ENCODE assay signal across 8 mouse cellular contexts in the genomic region with DNA sequence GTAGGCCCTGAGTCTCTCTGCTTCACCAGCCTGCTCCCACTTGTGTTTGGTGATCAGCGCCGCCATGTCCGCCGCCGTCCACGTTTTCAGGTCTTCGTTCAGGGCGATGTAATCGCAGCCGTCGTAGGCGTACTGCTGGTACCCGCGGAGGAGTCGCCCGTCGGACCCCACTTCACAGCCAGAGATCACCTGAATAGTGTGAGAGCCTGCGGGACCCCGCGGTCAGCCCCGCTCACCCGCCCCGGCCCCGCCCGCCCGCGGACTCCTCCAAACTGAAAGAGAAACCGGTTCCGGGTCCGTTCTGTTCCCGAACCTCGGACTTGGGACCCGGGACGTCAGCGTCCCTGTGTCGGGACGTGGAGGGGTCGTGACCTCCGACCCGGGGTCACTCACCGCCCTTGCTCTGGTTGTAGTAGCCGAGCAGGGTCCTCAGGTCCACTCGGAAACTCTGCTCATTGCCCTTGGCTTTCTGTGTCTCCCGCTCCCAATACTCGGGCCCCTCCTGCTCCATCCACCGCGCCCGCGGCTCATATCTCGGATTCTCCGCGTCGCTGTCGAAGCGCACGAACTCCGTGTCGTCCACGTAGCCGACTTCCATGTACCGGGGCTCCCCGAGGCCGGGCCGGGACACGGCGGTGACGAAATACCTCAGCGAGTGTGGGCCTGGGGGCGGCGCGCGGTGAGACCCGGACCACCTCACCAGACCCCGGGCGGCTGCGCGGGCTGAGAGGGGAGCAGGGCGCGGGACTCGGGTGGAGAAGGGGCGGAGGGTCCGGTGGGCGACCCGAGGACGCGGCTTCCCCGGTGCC. TPM values are rescaled to one million over a fixed set of nuclear protein-coding genes. Genes with fewer than 3 reads are reported as not detected.
DNase-seq lines count a peak whose midpoint lies in the region; ATAC-seq lines count a peak whose summit lies in the region.

No protein-coding gene starts in this region.

- H3K27ac ChIP-seq in embryonic facial prominence, embryonic 14.5 days (replicated peaks; ENCODE audit: low read depth, low read length): no peak overlapping the region
- H3K27ac ChIP-seq in hindbrain, embryonic 14.5 days: no peak overlapping the region
- H3K27ac ChIP-seq in liver, embryonic 11.5 days (ENCODE audit: low read depth, low read length): no peak overlapping the region; the same call in 1 of the 2 replicates
- H3K27ac ChIP-seq in neural tube, embryonic 12.5 days: no peak overlapping the region

- 0 out of 2 replicates have a peak, but pooled peaks have one; percentile 51 for ATAC-seq in embryonic facial prominence, embryonic 14.5 days (ENCODE audit: low read depth)
- ATAC-seq in hindbrain, embryonic 14.5 days (ENCODE audit: low FRiP score): peak; percentile 8; the same call in 1 of the 2 replicates
- ATAC-seq in liver, embryonic 11.5 days (replicated peaks; ENCODE audit: low FRiP score): peak; percentile 55; the same call in 1 of the 2 replicates
- peak; percentile 48 for ATAC-seq in neural tube, embryonic 12.5 days (ENCODE audit: low FRiP score, low read depth)

- peak overlapping the region; percentile 52 for H3K4me3 ChIP-seq in embryonic facial prominence, embryonic 14.5 days (ENCODE audit: low read depth, low read length)
- peak overlapping the region; percentile 40 for H3K4me3 ChIP-seq in hindbrain, embryonic 14.5 days (replicated peaks; ENCODE audit: low read length)
- H3K4me3 ChIP-seq in liver, embryonic 11.5 days (ENCODE audit: low read depth, low read length): peak overlapping the region; percentile 69
- peak overlapping the region; percentile 50 for H3K4me3 ChIP-seq in neural tube, embryonic 12.5 days

- H3K27me3 ChIP-seq in embryonic facial prominence, embryonic 14.5 days (replicated peaks; ENCODE audit: control insufficient read depth, insufficient read depth, low read length): peaks cover 45% of the 10 kb centered on the region
- H3K27me3 ChIP-seq in hindbrain, embryonic 14.5 days (ENCODE audit: control insufficient read depth, insufficient read depth, low read length): peaks cover 32% of the 10 kb centered on the region
- H3K27me3 ChIP-seq in liver, embryonic 11.5 days (replicated peaks; ENCODE audit: control insufficient read depth, insufficient read depth, low read length): peaks cover 16% of the 10 kb centered on the region
- peaks cover 27% of the 10 kb centered on the region for H3K27me3 ChIP-seq in neural tube, embryonic 12.5 days (replicated peaks)

- H3K36me3 ChIP-seq in embryonic facial prominence, embryonic 14.5 days (ENCODE audit: control insufficient read depth, insufficient read depth, low read length): no peaks in the 10 kb centered on the region
- H3K36me3 ChIP-seq in hindbrain, embryonic 14.5 days (replicated peaks; ENCODE audit: control insufficient read depth, insufficient read depth): no peaks in the 10 kb centered on the region
- H3K36me3 ChIP-seq in liver, embryonic 11.5 days (ENCODE audit: control insufficient read depth, insufficient read depth, low read length): no peaks in the 10 kb centered on the region
- no peaks in the 10 kb centered on the region for H3K36me3 ChIP-seq in neural tube, embryonic 12.5 days

- H3K4me2 ChIP-seq in embryonic facial prominence, embryonic 14.5 days (ENCODE audit: low read depth, low read length): peak overlapping the region; percentile 97
- H3K4me2 ChIP-seq in hindbrain, embryonic 14.5 days (replicated peaks): peak overlapping the region; percentile 75
- peak overlapping the region; percentile 98 for H3K4me2 ChIP-seq in liver, embryonic 11.5 days
- H3K4me2 ChIP-seq in neural tube, embryonic 12.5 days (replicated peaks): peak overlapping the region; percentile 98

- 3% methylated on average over 55 of the region's 87 CpGs for WGBS in embryonic facial prominence, embryonic 14.5 days
- WGBS in hindbrain, embryonic 14.5 days: 1% methylated on average over 84 of the region's 87 CpGs
- WGBS in liver, embryonic 11.5 days: 2% methylated on average over 84 of the region's 87 CpGs
- WGBS in neural tube, embryonic 12.5 days: 2% methylated on average over 87 of the region's 87 CpGs

- peak; percentile 21 for DNase-seq in retina, embryonic 14.5 days (ENCODE audit: low spot score)
- no peak for DNase-seq in retina, postnatal 1 day
- DNase-seq in embryonic facial prominence, embryonic 14.5 days (ENCODE audit: low spot score): no peak
- no peak for DNase-seq in hindbrain, embryonic 14.5 days (ENCODE audit: low spot score)
- DNase-seq in liver, embryonic 11.5 days (ENCODE audit: low spot score): peak; percentile 56
- no peak for DNase-seq in left cerebral cortex, postnatal 4 days
- no peak for DNase-seq in ovary, postnatal 10 days (ENCODE audit: low spot score)

- H3K4me1 ChIP-seq in embryonic facial prominence, embryonic 14.5 days (ENCODE audit: control insufficient read depth, insufficient read depth, low read length): peaks cover 4% of the 10 kb centered on the region; the same call in 1 of the 2 replicates
- H3K4me1 ChIP-seq in hindbrain, embryonic 14.5 days (replicated peaks; ENCODE audit: control insufficient read depth, insufficient read depth, low read length): peaks cover 9% of the 10 kb centered on the region; the same call in 1 of the 2 replicates
- H3K4me1 ChIP-seq in liver, embryonic 11.5 days (replicated peaks; ENCODE audit: control insufficient read depth, insufficient read depth, low read length): peaks cover 5% of the 10 kb centered on the region; the same call in 1 of the 2 replicates
- H3K4me1 ChIP-seq in neural tube, embryonic 12.5 days: peaks cover 10% of the 10 kb centered on the region

- no peaks in the 10 kb centered on the region; the same call in 1 of the 2 replicates for H3K9me3 ChIP-seq in embryonic facial prominence, embryonic 14.5 days (ENCODE audit: control insufficient read depth, low read length)
- no peaks in the 10 kb centered on the region for H3K9me3 ChIP-seq in hindbrain, embryonic 14.5 days (ENCODE audit: control insufficient read depth, low read length)
- H3K9me3 ChIP-seq in liver, embryonic 11.5 days (ENCODE audit: control insufficient read depth, low read length): no peaks in the 10 kb centered on the region
- H3K9me3 ChIP-seq in neural tube, embryonic 12.5 days: no peaks in the 10 kb centered on the region

- intact Hi-C loops in left cerebral cortex, postnatal 4 days (cut with DNase I): loop anchor here (5.0 kb wide), 1 partner anchor 1293 kb away; no protein-coding TSS in a partner anchor

- peak overlapping the region; percentile 42; the same call in 1 of the 2 replicates for H3K9ac ChIP-seq in embryonic facial prominence, embryonic 14.5 days (ENCODE audit: low read depth, low read length)
- peak overlapping the region; percentile 37 for H3K9ac ChIP-seq in hindbrain, embryonic 14.5 days
- peak overlapping the region; percentile 66 for H3K9ac ChIP-seq in liver, embryonic 11.5 days (ENCODE audit: low read depth, low read length)
- H3K9ac ChIP-seq in neural tube, embryonic 12.5 days: peak overlapping the region; percentile 47

RNA-seq across cellular contexts. Expression of a gene that starts 0.6 kb away (rescaled TPM):
- polyA plus RNA-seq in embryonic facial prominence, embryonic 14.5 days (2014; fragmentation: Nextera tagmentation; extraction: Ambion mirVana): 20.8 and 30.8 TPM in 2 replicates
- 12.5 and 16.5 TPM in 2 replicates for polyA plus RNA-seq in hindbrain, embryonic 14.5 days (2014; fragmentation: Nextera tagmentation; extraction: Ambion mirVana)
- polyA plus RNA-seq in liver, embryonic 11.5 days (2014; fragmentation: Nextera tagmentation; extraction: Ambion mirVana): 82.7 and 84.9 TPM in 2 replicates
- 15.2 and 16.8 TPM in 2 replicates for polyA plus RNA-seq in neural tube, embryonic 12.5 days (2016; fragmentation: Nextera tagmentation; extraction: Ambion mirVana)
- 10 to 100 TPM in 1 of 2 experiments, 1 to 10 TPM in 1; 8.2 to 13.8 TPM for total RNA-seq in left cerebral cortex, postnatal 4 days (2021)

RNA-seq across cellular contexts. Expression of a gene that starts 24.9 kb away (rescaled TPM):
- 6.0 and 7.2 TPM in 2 replicates for polyA plus RNA-seq in embryonic facial prominence, embryonic 14.5 days (2014; fragmentation: Nextera tagmentation; extraction: Ambion mirVana)
- 6.3 and 7.8 TPM in 2 replicates for polyA plus RNA-seq in hindbrain, embryonic 14.5 days (2014; fragmentation: Nextera tagmentation; extraction: Ambion mirVana)
- polyA plus RNA-seq in liver, embryonic 11.5 days (2014; fragmentation: Nextera tagmentation; extraction: Ambion mirVana): 3.4 and 5.5 TPM in 2 replicates
- 25.9 and 30.7 TPM in 2 replicates for polyA plus RNA-seq in neural tube, embryonic 12.5 days (2016; fragmentation: Nextera tagmentation; extraction: Ambion mirVana)
- 10 to 100 TPM; 23.6 to 28.2 TPM for total RNA-seq in left cerebral cortex, postnatal 4 days (2021)

RNA-seq across cellular contexts. Expression of a gene that starts 28.3 kb away (rescaled TPM):
- polyA plus RNA-seq in embryonic facial prominence, embryonic 14.5 days (2014; fragmentation: Nextera tagmentation; extraction: Ambion mirVana): 41.3 and 46.1 TPM in 2 replicates
- polyA plus RNA-seq in hindbrain, embryonic 14.5 days (2014; fragmentation: Nextera tagmentation; extraction: Ambion mirVana): 64.3 and 67.3 TPM in 2 replicates
- 34.2 and 45.1 TPM in 2 replicates for polyA plus RNA-seq in liver, embryonic 11.5 days (2014; fragmentation: Nextera tagmentation; extraction: Ambion mirVana)
- polyA plus RNA-seq in neural tube, embryonic 12.5 days (2016; fragmentation: Nextera tagmentation; extraction: Ambion mirVana): 61.3 and 70.6 TPM in 2 replicates
- 10 to 100 TPM; 41.6 to 45.2 TPM for total RNA-seq in left cerebral cortex, postnatal 4 days (2021)

RNA-seq across cellular contexts. Expression of a gene that starts 31.9 kb away (rescaled TPM):
- 118 and 125 TPM in 2 replicates for polyA plus RNA-seq in embryonic facial prominence, embryonic 14.5 days (2014; fragmentation: Nextera tagmentation; extraction: Ambion mirVana)
- 87.1 and 97.0 TPM in 2 replicates for polyA plus RNA-seq in hindbrain, embryonic 14.5 days (2014; fragmentation: Nextera tagmentation; extraction: Ambion mirVana)
- 73.9 and 75.9 TPM in 2 replicates for polyA plus RNA-seq in liver, embryonic 11.5 days (2014; fragmentation: Nextera tagmentation; extraction: Ambion mirVana)
- polyA plus RNA-seq in neural tube, embryonic 12.5 days (2016; fragmentation: Nextera tagmentation; extraction: Ambion mirVana): 172 and 173 TPM in 2 replicates
- total RNA-seq in left cerebral cortex, postnatal 4 days (2021): 10 to 100 TPM; 96.3 to 98.7 TPM

RNA-seq across cellular contexts. Expression of a gene that starts 32.1 kb away (rescaled TPM):
- polyA plus RNA-seq in embryonic facial prominence, embryonic 14.5 days (2014; fragmentation: Nextera tagmentation; extraction: Ambion mirVana): 26.0 and 29.2 TPM in 2 replicates
- 32.2 and 34.5 TPM in 2 replicates for polyA plus RNA-seq in hindbrain, embryonic 14.5 days (2014; fragmentation: Nextera tagmentation; extraction: Ambion mirVana)
- polyA plus RNA-seq in liver, embryonic 11.5 days (2014; fragmentation: Nextera tagmentation; extraction: Ambion mirVana): 30.8 and 31.5 TPM in 2 replicates
- polyA plus RNA-seq in neural tube, embryonic 12.5 days (2016; fragmentation: Nextera tagmentation; extraction: Ambion mirVana): 65.2 and 69.1 TPM in 2 replicates
- total RNA-seq in left cerebral cortex, postnatal 4 days (2021): 10 to 100 TPM; 80.7 to 84.9 TPM

Comparison
In these comparisons a context has a peak if more than half of its experiments do, and no peak if none do; other contexts are left out.
1. DNase-seq: peak in retina, embryonic 14.5 days (single experiment) and liver, embryonic 11.5 days (single experiment); none in retina, postnatal 1 day (single experiment), embryonic facial prominence, embryonic 14.5 days (single experiment), hindbrain, embryonic 14.5 days (single experiment), left cerebral cortex, postnatal 4 days (single experiment) and ovary, postnatal 10 days (single experiment).
2. Peak in every context shown above with its lines, with median percentiles within 50 percentile points of each other: ATAC-seq, H3K4me2 ChIP-seq, H3K4me3 ChIP-seq and H3K9ac ChIP-seq.